Mouse (Mus musculus) liver, adult 2 months (tissue): ENCODE measurements around the gene Kctd2.

Experiments used
- CTCF ChIP-seq: fragments of 200-500 bp; IDR thresholded peaks from 2 replicates; pipeline ENCODE4 v1.5.1; 2011; ENCODE audit warnings: low read depth, low read length, control low read depth
- POLR2A ChIP-seq: fragments of 200-500 bp; IDR thresholded peaks from 2 replicates; pipeline ENCODE4 v1.6.1; 2011; ENCODE audit warnings: low read length, control low read depth; ENCODE audit not compliant: insufficient read depth; ENCODE audit errors: extremely low read depth

DNA sequence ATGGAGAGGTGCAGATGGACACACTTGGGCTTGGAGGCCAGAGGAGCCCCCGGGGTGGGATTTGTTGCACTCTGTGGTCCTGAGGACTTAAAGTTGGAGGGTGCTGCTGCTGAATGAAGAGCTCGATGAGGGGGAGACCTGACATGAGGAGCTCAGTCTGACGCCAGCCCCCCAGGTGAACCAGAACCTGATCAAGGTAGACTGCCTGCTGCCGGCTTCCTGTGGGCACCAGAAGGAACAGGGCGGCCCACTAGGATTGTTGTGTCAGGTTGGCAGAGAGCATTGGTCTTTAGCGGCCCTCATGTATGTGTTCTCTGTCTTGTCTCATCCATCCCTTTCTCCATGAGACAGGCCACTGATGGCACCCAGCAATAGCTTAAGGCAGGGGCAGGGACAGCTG is 14.2 kb upstream of the Kctd2 start:
- TF ChIP-seq CTCF (no peak), POLR2A (no peak)
